Mouse (Mus musculus): ENCODE measurements around the gene Wdr70. TPM values are rescaled to one million over a fixed set of nuclear protein-coding genes. Genes with fewer than 3 reads are reported as not detected.

Wdr70 gene
- polyA plus RNA-seq, 1 experiment = 13.5 TPM

DNA sequence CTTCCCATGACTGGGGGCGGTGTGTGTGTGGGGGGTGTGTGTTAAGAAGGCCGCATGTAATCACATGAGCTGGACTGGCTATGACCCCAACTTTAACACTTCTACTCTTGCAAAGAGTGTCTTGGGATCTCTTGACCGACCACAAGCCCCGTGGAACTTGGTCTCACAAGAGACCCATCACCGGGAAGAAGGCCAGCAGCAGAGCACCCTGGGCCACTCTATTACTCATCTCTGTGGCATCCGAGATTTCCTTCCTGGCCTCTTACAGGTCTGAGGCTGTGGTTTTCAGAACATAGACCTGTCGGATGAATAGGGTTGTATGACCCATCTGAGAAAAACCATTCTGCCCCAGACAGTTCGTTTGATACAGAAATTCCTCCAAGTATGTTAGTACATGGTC, 212.4 kb downstream of the Wdr70 start:
- no peak overlapping the region for H3K27ac ChIP-seq (ENCODE audit: insufficient read depth, low read depth, low read length)
- H3K4me3 ChIP-seq (ENCODE audit: insufficient read depth, low read depth, low read length) = no peak overlapping the region
- no peaks in the 10 kb centered on the region for H3K27me3 ChIP-seq (replicated peaks; ENCODE audit: control insufficient read depth, insufficient read depth, low read length)
- no peaks in the 10 kb centered on the region; the same call in 1 of the 2 replicates for H3K36me3 ChIP-seq (ENCODE audit: control insufficient read depth, insufficient read depth, low read length)
- no peaks in the 10 kb centered on the region for H3K4me1 ChIP-seq (ENCODE audit: control insufficient read depth, insufficient read depth, low read length)
- no peak for DNase-seq
- WGBS = 90% methylated on average over 8 of the region's 8 CpGs
- TF ChIP-seq CTCF (conservative IDR thresholded peaks at IDR 0.05; ENCODE audit: insufficient read depth, insufficient read length, low read depth, low read length) = no peak
- no peak for TF ChIP-seq POLR2A (IDR thresholded peaks at IDR 0.05; ENCODE audit: low read depth, low read length)

DNA sequence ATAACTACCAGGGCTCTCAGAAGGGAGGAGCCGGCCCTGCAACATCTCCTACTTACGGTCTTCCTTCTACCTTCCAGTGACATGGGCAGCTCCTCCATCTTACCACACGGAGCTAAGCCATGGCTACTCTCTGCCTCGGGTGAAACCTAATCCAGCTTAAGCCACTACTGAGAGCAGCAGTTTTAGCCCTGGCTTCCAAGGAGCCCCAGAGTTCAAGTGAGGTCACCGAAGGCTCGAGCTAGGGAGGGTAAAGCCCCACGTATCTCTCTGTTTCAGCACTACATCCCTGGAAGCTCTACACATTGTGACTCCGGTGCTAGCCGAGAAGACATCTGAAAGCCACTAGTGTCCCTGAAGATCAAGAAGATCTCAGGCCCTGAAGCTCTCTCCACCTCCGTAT, 213.9 kb downstream of the Wdr70 start:
- TF ChIP-seq CTCF (conservative IDR thresholded peaks at IDR 0.05; ENCODE audit: insufficient read depth, insufficient read length, low read depth, low read length) (no peak), POLR2A (IDR thresholded peaks at IDR 0.05; ENCODE audit: low read depth, low read length) (no peak)
- Histone ChIP-seq H3K4me1 (ENCODE audit: control insufficient read depth, insufficient read depth, low read length) (no peaks in the 10 kb centered on the region), H3K27ac (ENCODE audit: insufficient read depth, low read depth, low read length) (no peak overlapping the region), H3K4me3 (ENCODE audit: insufficient read depth, low read depth, low read length) (no peak overlapping the region), H3K36me3 (ENCODE audit: control insufficient read depth, insufficient read depth, low read length) (no peaks in the 10 kb centered on the region; the same call in 1 of the 2 replicates), H3K27me3 (replicated peaks; ENCODE audit: control insufficient read depth, insufficient read depth, low read length) (no peaks in the 10 kb centered on the region)
- WGBS = 67% methylated on average over 10 of the region's 10 CpGs
- DNase-seq = no peak

DNA sequence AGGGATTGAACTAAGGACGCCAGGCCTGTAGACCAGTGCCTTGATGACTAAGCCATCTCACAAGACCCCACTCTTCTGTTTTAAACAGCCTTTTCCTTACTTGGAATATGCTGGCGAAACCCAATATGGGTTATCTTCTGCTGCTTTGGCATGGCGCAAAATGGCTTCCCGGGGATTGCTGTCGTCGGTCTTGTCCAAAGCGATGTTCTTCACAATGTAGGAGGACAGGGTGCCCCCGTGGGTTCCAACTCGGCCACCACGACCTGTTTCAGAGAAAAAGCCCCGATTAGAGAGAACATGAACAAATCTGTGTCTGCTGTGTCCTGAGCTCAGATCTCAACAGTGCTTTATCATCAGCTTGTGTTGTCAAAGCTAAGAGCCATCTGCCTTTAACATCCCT, 214.8 kb downstream of the Wdr70 start:
- H3K36me3 ChIP-seq (ENCODE audit: control insufficient read depth, insufficient read depth, low read length) = no peaks in the 10 kb centered on the region; the same call in 1 of the 2 replicates
- no peak for TF ChIP-seq CTCF (conservative IDR thresholded peaks at IDR 0.05; ENCODE audit: insufficient read depth, insufficient read length, low read depth, low read length)
- no peak for TF ChIP-seq POLR2A (IDR thresholded peaks at IDR 0.05; ENCODE audit: low read depth, low read length)
- H3K4me3 ChIP-seq (ENCODE audit: insufficient read depth, low read depth, low read length) = no peak overlapping the region
- 93% methylated on average over 11 of the region's 11 CpGs for WGBS
- DNase-seq = no peak
- H3K4me1 ChIP-seq (ENCODE audit: control insufficient read depth, insufficient read depth, low read length) = no peaks in the 10 kb centered on the region
- no peak overlapping the region for H3K27ac ChIP-seq (ENCODE audit: insufficient read depth, low read depth, low read length)
- H3K27me3 ChIP-seq (replicated peaks; ENCODE audit: control insufficient read depth, insufficient read depth, low read length) = no peaks in the 10 kb centered on the region

DNA sequence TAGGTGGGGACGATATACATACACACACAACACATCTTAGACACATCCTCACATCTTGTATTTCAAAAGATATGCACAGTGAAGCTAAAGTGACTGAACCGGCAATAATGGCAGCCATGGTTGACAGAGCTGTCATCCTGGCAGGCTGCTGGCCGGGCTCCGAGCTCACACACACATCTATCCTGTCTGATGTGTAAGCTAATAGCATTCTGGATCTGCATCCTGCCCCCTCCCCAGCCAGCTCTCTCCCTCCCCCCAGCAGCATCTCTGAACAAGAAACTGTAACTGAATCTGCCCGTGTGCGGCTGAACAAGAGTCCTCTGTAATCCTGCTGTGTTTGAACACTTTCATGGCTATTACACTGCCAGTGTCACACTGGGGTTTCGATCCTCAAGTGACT, 219.1 kb downstream of the Wdr70 start:
- H3K4me3 ChIP-seq (ENCODE audit: insufficient read depth, low read depth, low read length) = no peak overlapping the region
- H3K36me3 ChIP-seq (ENCODE audit: control insufficient read depth, insufficient read depth, low read length) = no peaks in the 10 kb centered on the region; the same call in 1 of the 2 replicates
- no peaks in the 10 kb centered on the region for H3K4me1 ChIP-seq (ENCODE audit: control insufficient read depth, insufficient read depth, low read length)
- DNase-seq = no peak
- H3K27ac ChIP-seq (ENCODE audit: insufficient read depth, low read depth, low read length) = no peak overlapping the region
- WGBS = 86% methylated on average over 7 of the region's 7 CpGs
- no peak for TF ChIP-seq POLR2A (IDR thresholded peaks at IDR 0.05; ENCODE audit: low read depth, low read length)
- TF ChIP-seq CTCF (conservative IDR thresholded peaks at IDR 0.05; ENCODE audit: insufficient read depth, insufficient read length, low read depth, low read length) = no peak
- no peaks in the 10 kb centered on the region for H3K27me3 ChIP-seq (replicated peaks; ENCODE audit: control insufficient read depth, insufficient read depth, low read length)

DNA sequence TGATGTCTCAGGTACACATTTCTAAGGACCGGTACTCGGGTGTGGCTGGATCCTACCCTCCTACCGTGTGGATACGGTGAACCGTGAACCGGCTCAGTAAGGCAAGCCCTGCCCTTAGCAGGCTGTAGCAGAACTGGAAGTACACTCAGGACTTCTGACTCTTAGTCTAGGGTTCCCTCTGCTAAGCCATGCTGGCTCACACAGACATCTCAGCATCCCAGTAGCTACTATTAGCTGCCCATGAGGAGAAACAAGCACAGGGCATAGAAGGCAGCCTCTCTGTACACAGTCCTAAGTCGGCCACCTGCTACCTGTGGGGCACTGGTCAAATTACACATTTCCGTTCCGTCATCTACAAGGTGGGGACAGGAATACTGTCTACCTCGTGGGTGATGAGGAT, 220.1 kb downstream of the Wdr70 start:
- TF ChIP-seq POLR2A (IDR thresholded peaks at IDR 0.05; ENCODE audit: low read depth, low read length) (no peak), CTCF (conservative IDR thresholded peaks at IDR 0.05; ENCODE audit: insufficient read depth, insufficient read length, low read depth, low read length) (no peak)
- H3K36me3 ChIP-seq (ENCODE audit: control insufficient read depth, insufficient read depth, low read length) = no peaks in the 10 kb centered on the region; the same call in 1 of the 2 replicates
- DNase-seq = no peak
- H3K27me3 ChIP-seq (replicated peaks; ENCODE audit: control insufficient read depth, insufficient read depth, low read length) = no peaks in the 10 kb centered on the region
- 83% methylated on average over 10 of the region's 10 CpGs for WGBS
- no peaks in the 10 kb centered on the region for H3K4me1 ChIP-seq (ENCODE audit: control insufficient read depth, insufficient read depth, low read length)
- H3K4me3 ChIP-seq (ENCODE audit: insufficient read depth, low read depth, low read length) = no peak overlapping the region
- H3K27ac ChIP-seq (ENCODE audit: insufficient read depth, low read depth, low read length) = no peak overlapping the region

DNA sequence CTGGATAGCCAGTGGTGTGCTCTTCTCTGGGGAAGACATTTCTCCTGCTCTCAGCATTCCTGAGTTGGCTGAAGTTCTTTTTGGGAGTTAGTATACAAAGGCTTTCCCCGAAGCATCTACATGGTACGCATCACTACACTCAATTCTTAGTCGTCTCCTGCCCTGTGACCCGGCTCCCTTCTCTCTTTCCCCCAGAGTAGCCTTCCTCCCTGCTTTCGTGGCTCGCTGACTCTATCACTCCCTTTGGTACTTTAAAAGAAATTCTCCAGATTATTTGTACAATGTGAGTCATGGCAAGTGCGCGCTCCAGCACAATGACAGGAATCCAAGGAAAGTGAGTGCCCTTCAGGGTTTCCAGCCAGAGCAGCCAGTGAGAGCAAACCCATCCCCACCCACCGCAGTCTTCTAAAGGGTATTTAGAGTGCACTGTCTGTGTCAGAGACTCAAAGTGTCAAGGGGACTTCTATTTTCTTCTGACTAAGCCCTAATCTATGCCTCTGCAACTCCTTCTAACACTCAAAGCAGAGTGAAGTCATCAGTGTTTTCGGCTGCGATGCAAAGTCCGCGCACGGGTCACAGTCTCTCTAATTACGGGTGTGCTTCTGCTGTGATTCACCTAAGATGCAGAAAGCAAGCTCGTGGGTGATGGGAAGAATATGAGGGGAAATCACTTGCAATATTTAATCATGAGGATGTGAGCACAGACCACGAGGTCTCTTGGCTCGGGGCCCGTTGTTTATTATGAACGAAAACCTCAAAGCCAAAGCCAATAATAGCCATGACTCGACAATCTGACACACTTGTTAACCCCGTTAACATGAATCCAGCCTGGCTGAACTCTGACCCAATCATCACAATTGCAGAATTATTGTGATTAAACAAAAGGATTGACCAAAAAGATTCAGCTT, 221.2 kb downstream of the Wdr70 start:
- H3K4me1 ChIP-seq (ENCODE audit: control insufficient read depth, insufficient read depth, low read length) = no peaks in the 10 kb centered on the region
- H3K36me3 ChIP-seq (ENCODE audit: control insufficient read depth, insufficient read depth, low read length) = no peaks in the 10 kb centered on the region; the same call in 1 of the 2 replicates
- TF ChIP-seq CTCF (conservative IDR thresholded peaks at IDR 0.05; ENCODE audit: insufficient read depth, insufficient read length, low read depth, low read length) = no peak
- TF ChIP-seq POLR2A (IDR thresholded peaks at IDR 0.05; ENCODE audit: low read depth, low read length) = no peak
- H3K27ac ChIP-seq (ENCODE audit: insufficient read depth, low read depth, low read length) = no peak overlapping the region
- DNase-seq = peak; percentile 9
- no peak overlapping the region for H3K4me3 ChIP-seq (ENCODE audit: insufficient read depth, low read depth, low read length)
- WGBS = 48% methylated on average over 22 of the region's 22 CpGs
- no peaks in the 10 kb centered on the region for H3K27me3 ChIP-seq (replicated peaks; ENCODE audit: control insufficient read depth, insufficient read depth, low read length)

DNA sequence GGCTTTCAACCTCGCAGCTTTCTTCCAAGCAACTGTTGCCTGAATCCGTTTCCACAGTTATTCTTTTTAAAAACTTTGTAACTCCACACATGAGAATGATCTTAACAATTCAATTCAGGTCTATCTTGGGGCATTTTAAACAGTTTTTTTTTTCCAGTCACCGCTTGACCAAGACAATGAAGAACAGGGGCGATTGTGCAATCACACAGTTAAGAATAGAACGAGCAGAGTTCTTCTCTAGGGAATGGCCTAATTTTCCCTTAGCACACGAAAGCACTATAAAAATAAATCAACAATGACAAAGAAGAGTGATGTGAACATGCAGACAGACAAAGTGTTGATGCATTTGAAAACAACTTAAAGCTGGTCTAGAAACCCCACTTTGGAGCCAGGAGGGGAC, 223.1 kb downstream of the Wdr70 start:
- Histone ChIP-seq H3K4me1 (ENCODE audit: control insufficient read depth, insufficient read depth, low read length) (no peaks in the 10 kb centered on the region), H3K27me3 (replicated peaks; ENCODE audit: control insufficient read depth, insufficient read depth, low read length) (no peaks in the 10 kb centered on the region), H3K27ac (ENCODE audit: insufficient read depth, low read depth, low read length) (no peak overlapping the region), H3K36me3 (ENCODE audit: control insufficient read depth, insufficient read depth, low read length) (no peaks in the 10 kb centered on the region), H3K4me3 (ENCODE audit: insufficient read depth, low read depth, low read length) (no peak overlapping the region)
- WGBS = 76% methylated on average over 6 of the region's 6 CpGs
- DNase-seq = no peak
- no peak for TF ChIP-seq CTCF (conservative IDR thresholded peaks at IDR 0.05; ENCODE audit: insufficient read depth, insufficient read length, low read depth, low read length)
- no peak for TF ChIP-seq POLR2A (IDR thresholded peaks at IDR 0.05; ENCODE audit: low read depth, low read length)
